Mouse (Mus musculus): ENCODE measurements around the gene Ncapd3. TPM values are rescaled to one million over a fixed set of nuclear protein-coding genes. Genes with fewer than 3 reads are reported as not detected.

Gene Ncapd3
- polyA plus RNA-seq, 1 experiment from 2014 or later = 21.6 TPM

GRCm38 (mm10) chr9:27058341-27058740 is 28.4 kb downstream of the Ncapd3 start:
- H3K9ac ChIP-seq = no peak overlapping the region
- no peak overlapping the region for H3K4me2 ChIP-seq
- WGBS = 96% methylated on average over 5 of the region's 5 CpGs
- no peaks in the 10 kb centered on the region for H3K9me3 ChIP-seq
- no peak overlapping the region for H3K4me3 ChIP-seq
- peaks cover 84% of the 10 kb centered on the region for H3K36me3 ChIP-seq
- ATAC-seq (ENCODE audit: insufficient number of reproducible peaks, low FRiP score, low TSS enrichment, low read depth) = no peak
- H3K27ac ChIP-seq = no peak overlapping the region
- H3K4me1 ChIP-seq = no peaks in the 10 kb centered on the region
- H3K27me3 ChIP-seq = no peaks in the 10 kb centered on the region

DNA sequence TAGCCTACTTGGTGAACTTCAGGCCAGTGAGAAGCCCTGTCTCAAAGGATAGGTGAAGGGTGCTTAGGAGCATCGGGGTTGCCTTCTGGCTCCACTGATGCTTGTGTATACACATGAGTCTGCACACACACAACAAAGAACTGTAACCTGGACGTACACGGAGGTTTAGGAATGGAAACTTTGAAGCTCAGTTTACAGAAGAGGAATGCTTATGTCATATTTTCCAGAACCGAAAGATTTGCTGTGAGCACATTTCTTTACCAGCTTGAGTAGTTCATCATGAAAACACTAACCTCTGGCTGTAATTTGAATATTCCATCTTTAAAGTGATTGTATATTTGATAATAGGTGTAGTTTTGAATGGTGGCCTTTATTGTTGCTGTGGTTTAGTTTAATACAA is 40.9 kb downstream of the Ncapd3 start:
- Histone ChIP-seq H3K4me2 (no peak overlapping the region), H3K27me3 (no peaks in the 10 kb centered on the region), H3K4me3 (no peak overlapping the region), H3K27ac (no peak overlapping the region), H3K9ac (no peak overlapping the region), H3K9me3 (no peaks in the 10 kb centered on the region), H3K4me1 (no peaks in the 10 kb centered on the region), H3K36me3 (peaks cover 79% of the 10 kb centered on the region)
- ATAC-seq (ENCODE audit: insufficient number of reproducible peaks, low FRiP score, low TSS enrichment, low read depth) = no peak
- WGBS = 78% methylated on average over 4 of the region's 4 CpGs

DNA sequence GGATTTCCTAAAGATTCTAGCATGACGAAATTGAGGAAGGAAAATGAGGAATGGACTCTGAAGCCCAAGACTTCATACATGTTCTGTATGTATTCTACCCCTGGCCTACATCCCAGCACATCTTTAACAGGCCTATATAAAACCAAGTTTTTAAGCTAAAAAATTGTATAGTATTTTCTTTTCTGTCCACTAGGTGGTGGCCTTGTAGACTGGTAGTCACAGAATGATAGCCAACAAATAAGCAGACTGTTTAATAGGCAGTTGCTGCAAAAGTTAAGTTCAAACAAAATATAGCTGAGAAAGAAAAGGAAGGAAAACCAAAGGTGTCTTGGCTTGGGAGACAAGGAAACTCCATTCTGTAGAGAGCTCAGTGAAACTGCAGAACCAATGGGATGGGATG is 44.7 kb downstream of the Ncapd3 start:
- Histone ChIP-seq H3K4me3 (no peak overlapping the region), H3K27me3 (no peaks in the 10 kb centered on the region), H3K4me2 (no peak overlapping the region), H3K9me3 (no peaks in the 10 kb centered on the region), H3K4me1 (no peaks in the 10 kb centered on the region), H3K9ac (no peak overlapping the region), H3K27ac (no peak overlapping the region), H3K36me3 (peaks cover 57% of the 10 kb centered on the region)
- WGBS = 79% methylated on average over 1 of the region's 1 CpGs
- ATAC-seq (ENCODE audit: insufficient number of reproducible peaks, low FRiP score, low TSS enrichment, low read depth) = no peak

DNA sequence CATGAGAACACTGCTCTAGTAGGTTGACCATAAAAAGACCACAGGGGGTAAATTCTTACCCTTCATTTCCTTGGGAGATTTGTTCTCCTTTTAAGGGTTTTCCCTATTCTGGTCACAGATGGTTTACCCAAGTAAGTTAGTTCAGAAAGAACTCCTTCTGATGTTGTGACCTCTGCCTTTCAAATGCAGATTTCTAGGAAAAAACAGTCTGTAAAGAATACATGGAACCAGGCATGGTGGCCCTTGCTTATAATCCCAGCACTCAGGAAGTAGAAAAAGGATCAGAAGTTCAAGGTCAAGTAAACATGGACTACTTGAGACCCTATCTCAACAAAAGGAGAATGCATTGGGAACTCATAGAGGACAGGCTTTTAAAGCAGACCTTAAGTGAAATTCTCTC is 45.8 kb downstream of the Ncapd3 start:
- Histone ChIP-seq H3K4me1 (no peaks in the 10 kb centered on the region), H3K36me3 (peaks cover 54% of the 10 kb centered on the region), H3K9me3 (no peaks in the 10 kb centered on the region), H3K4me3 (no peak overlapping the region), H3K27me3 (no peaks in the 10 kb centered on the region), H3K9ac (no peak overlapping the region), H3K27ac (no peak overlapping the region), H3K4me2 (no peak overlapping the region)
- no peak for ATAC-seq (ENCODE audit: insufficient number of reproducible peaks, low FRiP score, low TSS enrichment, low read depth)

- Histone ChIP-seq H3K27ac (no peak overlapping the region), H3K9ac (no peak overlapping the region), H3K4me2 (no peak overlapping the region), H3K9me3 (no peaks in the 10 kb centered on the region), H3K4me3 (no peak overlapping the region), H3K4me1 (no peaks in the 10 kb centered on the region), H3K27me3 (no peaks in the 10 kb centered on the region), H3K36me3 (peaks cover 90% of the 10 kb centered on the region)
- no peak for ATAC-seq (ENCODE audit: insufficient number of reproducible peaks, low FRiP score, low TSS enrichment, low read depth)
- 86% methylated on average over 5 of the region's 5 CpGs for WGBS
These were observed 56.3 kb downstream of the Ncapd3 start for GRCm38 (mm10) chr9:27086256-27086655.

DNA sequence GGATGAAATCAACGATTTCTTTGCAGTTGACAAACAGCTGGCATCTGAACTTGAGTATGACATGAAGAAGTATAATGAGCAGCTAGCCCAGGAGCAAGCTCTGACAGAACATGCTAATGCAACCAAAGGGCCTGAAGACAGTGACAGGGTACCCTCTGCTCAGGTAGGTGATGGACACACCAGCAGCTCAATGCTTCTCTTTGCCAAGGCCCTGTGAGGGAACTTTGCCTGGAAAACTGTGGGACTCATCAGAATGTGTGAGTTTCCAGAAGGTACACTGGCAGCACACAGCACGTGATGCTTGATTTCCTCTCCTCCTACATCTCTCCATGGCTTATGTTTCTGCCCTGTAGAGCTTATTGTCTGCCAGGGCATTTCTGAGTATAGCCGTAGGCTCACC is 57.4 kb downstream of the Ncapd3 start:
- no peak overlapping the region for H3K4me2 ChIP-seq
- no peak for ATAC-seq (ENCODE audit: insufficient number of reproducible peaks, low FRiP score, low TSS enrichment, low read depth)
- no peaks in the 10 kb centered on the region for H3K9me3 ChIP-seq
- WGBS = 88% methylated on average over 3 of the region's 3 CpGs
- H3K4me3 ChIP-seq = no peak overlapping the region
- H3K27ac ChIP-seq = no peak overlapping the region
- no peaks in the 10 kb centered on the region for H3K27me3 ChIP-seq
- no peaks in the 10 kb centered on the region for H3K4me1 ChIP-seq
- no peak overlapping the region for H3K9ac ChIP-seq
- H3K36me3 ChIP-seq = peaks cover 95% of the 10 kb centered on the region

DNA sequence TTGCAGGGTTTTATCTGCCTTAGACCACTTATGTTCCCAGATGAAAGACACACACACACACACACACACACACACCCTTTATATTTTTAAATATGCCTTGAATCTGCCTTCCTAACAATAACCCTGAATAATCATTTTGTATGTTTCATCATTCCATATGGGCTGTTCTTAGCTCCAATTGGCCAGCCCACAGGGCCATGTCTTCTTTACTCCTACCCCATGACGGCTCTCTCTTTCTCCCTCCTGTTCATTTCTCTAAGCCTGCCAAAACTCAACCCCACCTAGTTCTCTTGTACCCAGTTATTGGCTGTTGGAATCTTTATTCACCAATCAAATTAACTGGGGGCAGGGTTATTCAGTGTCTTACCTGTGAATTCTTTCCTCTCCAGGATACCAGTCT is 60.2 kb downstream of the Ncapd3 start:
- 70% methylated on average over 1 of the region's 1 CpGs for WGBS
- Histone ChIP-seq H3K27ac (no peak overlapping the region), H3K9ac (no peak overlapping the region), H3K4me2 (no peak overlapping the region), H3K36me3 (peaks cover 91% of the 10 kb centered on the region), H3K9me3 (no peaks in the 10 kb centered on the region), H3K4me3 (no peak overlapping the region), H3K27me3 (no peaks in the 10 kb centered on the region), H3K4me1 (no peaks in the 10 kb centered on the region)
- ATAC-seq (ENCODE audit: insufficient number of reproducible peaks, low FRiP score, low TSS enrichment, low read depth) = no peak

GRCm38 (mm10) chr9:27090801-27091775 is 61.1 kb downstream of the Ncapd3 start:
- no peak overlapping the region for H3K9ac ChIP-seq
- H3K27ac ChIP-seq = no peak overlapping the region
- H3K36me3 ChIP-seq = peaks cover 91% of the 10 kb centered on the region
- no peaks in the 10 kb centered on the region for H3K9me3 ChIP-seq
- WGBS = 86% methylated on average over 13 of the region's 13 CpGs
- no peak overlapping the region for H3K4me2 ChIP-seq
- no peak overlapping the region for H3K4me3 ChIP-seq
- no peaks in the 10 kb centered on the region for H3K4me1 ChIP-seq
- H3K27me3 ChIP-seq = no peaks in the 10 kb centered on the region
- ATAC-seq (ENCODE audit: insufficient number of reproducible peaks, low FRiP score, low TSS enrichment, low read depth) = no peak

- H3K27ac ChIP-seq = no peak overlapping the region
- peaks cover 86% of the 10 kb centered on the region for H3K36me3 ChIP-seq
- no peak overlapping the region for H3K9ac ChIP-seq
- 95% methylated on average over 6 of the region's 6 CpGs for WGBS
- no peak overlapping the region for H3K4me3 ChIP-seq
- no peak for ATAC-seq (ENCODE audit: insufficient number of reproducible peaks, low FRiP score, low TSS enrichment, low read depth)
- H3K4me2 ChIP-seq = no peak overlapping the region
- no peaks in the 10 kb centered on the region for H3K4me1 ChIP-seq
- no peaks in the 10 kb centered on the region for H3K27me3 ChIP-seq
- no peaks in the 10 kb centered on the region for H3K9me3 ChIP-seq
These were observed 62.9 kb downstream of the Ncapd3 start for GRCm38 (mm10) chr9:27092916-27093315.

- WGBS = 35% methylated on average over 4 of the region's 4 CpGs
- H3K4me2 ChIP-seq = no peak overlapping the region
- ATAC-seq (ENCODE audit: insufficient number of reproducible peaks, low FRiP score, low TSS enrichment, low read depth) = no peak
- peaks cover 86% of the 10 kb centered on the region for H3K36me3 ChIP-seq
- H3K27me3 ChIP-seq = no peaks in the 10 kb centered on the region
- H3K9ac ChIP-seq = no peak overlapping the region
- no peaks in the 10 kb centered on the region for H3K9me3 ChIP-seq
- no peak overlapping the region for H3K4me3 ChIP-seq
- H3K27ac ChIP-seq = no peak overlapping the region
- no peaks in the 10 kb centered on the region for H3K4me1 ChIP-seq
These were observed 68.1 kb downstream of the Ncapd3 start for GRCm38 (mm10) chr9:27098092-27098491.

DNA sequence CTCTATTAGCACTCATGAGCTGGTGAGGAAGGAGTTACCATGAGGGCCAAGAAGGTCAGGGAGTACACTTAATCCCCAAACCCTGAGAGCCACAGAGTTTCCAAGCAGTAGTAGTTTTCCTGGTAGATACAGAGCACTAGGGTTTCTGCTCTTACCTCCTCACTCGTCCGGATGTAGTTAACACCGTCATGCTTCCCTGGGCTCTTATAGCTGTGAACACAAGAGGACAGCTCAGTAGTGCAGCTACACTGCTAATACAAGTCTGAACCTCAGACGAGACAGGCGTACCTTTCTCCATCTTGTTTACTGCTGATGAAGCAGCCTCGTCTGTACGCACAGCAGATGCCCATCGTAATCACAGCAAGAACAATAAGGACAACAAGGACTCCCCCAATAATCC is 68.6 kb downstream of the Ncapd3 start:
- Histone ChIP-seq H3K4me1 (no peaks in the 10 kb centered on the region), H3K9ac (no peak overlapping the region), H3K4me3 (no peak overlapping the region), H3K9me3 (no peaks in the 10 kb centered on the region), H3K36me3 (peaks cover 86% of the 10 kb centered on the region), H3K4me2 (no peak overlapping the region), H3K27ac (no peak overlapping the region), H3K27me3 (no peaks in the 10 kb centered on the region)
- 83% methylated on average over 8 of the region's 8 CpGs for WGBS
- no peak for ATAC-seq (ENCODE audit: insufficient number of reproducible peaks, low FRiP score, low TSS enrichment, low read depth)

DNA sequence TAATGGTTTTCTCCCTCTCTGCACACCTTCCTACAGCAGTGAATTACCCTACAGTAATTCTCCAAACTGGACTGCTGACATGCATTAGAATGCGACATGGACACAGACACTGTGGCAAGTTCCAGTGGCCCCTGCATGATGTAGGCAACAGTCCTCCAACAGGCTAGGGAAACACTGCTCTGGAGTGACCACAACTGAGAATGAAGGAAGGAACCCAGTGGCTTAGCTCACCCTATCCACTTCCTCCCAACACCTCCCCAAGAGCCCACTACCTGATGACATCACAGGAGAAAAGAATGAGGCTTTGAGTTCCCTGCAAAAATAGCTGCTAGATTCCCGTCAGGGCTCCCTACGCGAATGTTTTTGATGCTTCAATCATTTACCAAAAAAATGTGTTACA is 69.5 kb downstream of the Ncapd3 start:
- no peak for ATAC-seq (ENCODE audit: insufficient number of reproducible peaks, low FRiP score, low TSS enrichment, low read depth)
- no peak overlapping the region for H3K4me3 ChIP-seq
- no peaks in the 10 kb centered on the region for H3K4me1 ChIP-seq
- peaks cover 87% of the 10 kb centered on the region for H3K36me3 ChIP-seq
- no peak overlapping the region for H3K9ac ChIP-seq
- H3K9me3 ChIP-seq = no peaks in the 10 kb centered on the region
- H3K4me2 ChIP-seq = no peak overlapping the region
- H3K27ac ChIP-seq = no peak overlapping the region
- H3K27me3 ChIP-seq = no peaks in the 10 kb centered on the region
- 78% methylated on average over 4 of the region's 4 CpGs for WGBS
